Mouse (Mus musculus) layer of hippocampus, adult 2 months (tissue): Measurements from ENCODE around the gene Mustn1. TPM values are rescaled to one million over a fixed set of nuclear protein-coding genes. Genes with fewer than 3 reads are reported as not detected.
A peak's percentile ranks its signal among the peaks of the same experiment; 100 is the strongest.

Experiments
- DNase-seq, 2 experiments: peaks; one replicate each; pipeline ENCODE4 v3.0.0; 2022; ENCODE audit warnings: low spot score in 2 of 2
- H3K27ac ChIP-seq: fragments of 200-600 bp; 2 replicates; pipeline ENCODE4 v1.8.1; 2022
- H3K4me3 ChIP-seq: fragments of 200-600 bp; 2 replicates; pipeline ENCODE4 v1.8.1; 2022; ENCODE audit warnings: mild to moderate bottlenecking
- CTCF ChIP-seq: fragments of 200-600 bp; conservative IDR thresholded peaks from 2 replicates; pipeline ENCODE4 v1.8.1; 2022; ENCODE audit warnings: antibody characterized with exemption, mild to moderate bottlenecking, moderate library complexity
- long read RNA-seq, 2 experiments: library from polyadenylated mRNA; stranded (forward); transcript quantifications; one replicate each; pipeline ENCODE4 v2.0.0; 2021; ENCODE audit warnings: borderline mapping rate in 2 of 2
- total RNA-seq, 2 experiments: library from RNA; stranded (reverse); gene quantifications; 2 replicates each; pipeline ENCODE4 v1.2.3; 2021

Mustn1 gene
- total RNA-seq = 1 to 10 TPM; 2.1 to 2.3 TPM
- long read RNA-seq, experiment 1, partial matches to known transcripts = 0 of 3 reads
- long read RNA-seq, experiment 1, other reads (novel, unspliced or antisense) = 0 of 3 reads
- long read RNA-seq, experiment 2 = 0 reads

- Histone ChIP-seq H3K4me3 (no peak within 1 kb of the TSS), H3K27ac (peak within 1 kb of the TSS; percentile 48; the same call in 1 of the 2 replicates)
- DNase-seq = no peak
- no peak for TF ChIP-seq CTCF
Measured at GRCm38 (mm10) chr14:30878958-30879571, at the start of gene Mustn1. TSS of gene Mustn1 (plus strand) at chr14:30879200.

- TF ChIP-seq CTCF = no peak
Measured at GRCm38 (mm10) chr14:30837416-30837996, 41.5 kb upstream of the Mustn1 start.

GRCm38 (mm10) chr14:30843701-30844100 lies 35.3 kb upstream of the Mustn1 start:
- no peak for DNase-seq
- H3K27ac ChIP-seq = no peak overlapping the region
- no peak overlapping the region for H3K4me3 ChIP-seq
- TF ChIP-seq CTCF = no peak

More at GRCm38 (mm10) chr14:30837416-30837996, 41.5 kb upstream of the Mustn1 start:
- Histone ChIP-seq H3K4me3 (no peak overlapping the region), H3K27ac (no peak overlapping the region)
- DNase-seq = no peak

GRCm38 (mm10) chr14:30850504-30850903 lies 28.5 kb upstream of the Mustn1 start:
- no peak for TF ChIP-seq CTCF
- Histone ChIP-seq H3K4me3 (no peak overlapping the region), H3K27ac (no peak overlapping the region)
- DNase-seq = no peak

- DNase-seq = no peak
- Histone ChIP-seq H3K27ac (no peak overlapping the region), H3K4me3 (no peak overlapping the region)
- no peak for TF ChIP-seq CTCF
Measured at GRCm38 (mm10) chr14:30852325-30852724, 26.7 kb upstream of the Mustn1 start.

- H3K4me3 ChIP-seq = no peak overlapping the region
- no peak for TF ChIP-seq CTCF
- no peak for DNase-seq
- no peak overlapping the region for H3K27ac ChIP-seq
Measured at GRCm38 (mm10) chr14:30855316-30855715, 23.7 kb upstream of the Mustn1 start.

- TF ChIP-seq CTCF = no peak
- Histone ChIP-seq H3K27ac (no peak overlapping the region), H3K4me3 (no peak overlapping the region)
- no peak for DNase-seq
Measured at GRCm38 (mm10) chr14:30856885-30857507, 22.0 kb upstream of the Mustn1 start.

GRCm38 (mm10) chr14:30857990-30858389 lies 21.0 kb upstream of the Mustn1 start:
- peak; percentile 69 for TF ChIP-seq CTCF
- Histone ChIP-seq H3K27ac (no peak overlapping the region), H3K4me3 (no peak overlapping the region)
- no peak for DNase-seq

GRCm38 (mm10) chr14:30861421-30862125 lies 17.4 kb upstream of the Mustn1 start:
- Histone ChIP-seq H3K4me3 (no peak overlapping the region), H3K27ac (no peak overlapping the region)
- no peak for TF ChIP-seq CTCF
- DNase-seq = no peak

- TF ChIP-seq CTCF = no peak
- no peak for DNase-seq
- H3K27ac ChIP-seq = no peak overlapping the region
- no peak overlapping the region for H3K4me3 ChIP-seq
Measured at GRCm38 (mm10) chr14:30862368-30862767, 16.6 kb upstream of the Mustn1 start.

- no peak for DNase-seq
- Histone ChIP-seq H3K27ac (no peak overlapping the region), H3K4me3 (no peak overlapping the region)
- peak; percentile 75 for TF ChIP-seq CTCF
Measured at GRCm38 (mm10) chr14:30865311-30865710, 13.7 kb upstream of the Mustn1 start.

- TF ChIP-seq CTCF = peak; percentile 97
- peak; percentile 64 to 76 for DNase-seq
- Histone ChIP-seq H3K4me3 (no peak overlapping the region), H3K27ac (no peak overlapping the region)
Measured at GRCm38 (mm10) chr14:30867042-30867441, 12.0 kb upstream of the Mustn1 start.

- Histone ChIP-seq H3K27ac (no peak overlapping the region), H3K4me3 (no peak overlapping the region)
- no peak for TF ChIP-seq CTCF
- no peak for DNase-seq
Measured at GRCm38 (mm10) chr14:30868826-30869225, 10.2 kb upstream of the Mustn1 start.
